Mouse (Mus musculus): ENCODE measurements around the gene Calr. TPM values are rescaled to one million over a fixed set of nuclear protein-coding genes. Genes with fewer than 3 reads are reported as not detected.

The Calr gene
- polyA plus RNA-seq, 1 experiment from 2014 or later, result 747 TPM

GRCm38 (mm10) chr8:84813830-84814229 lies 32.9 kb downstream of the Calr start:
- DNase-seq (ENCODE audit: low spot score, missing footprints), result no peak
- H3K4me1 ChIP-seq (ENCODE audit: control insufficient read depth, insufficient read depth, low read length), result peaks cover 13% of the 10 kb centered on the region
- no peaks in the 10 kb centered on the region for H3K36me3 ChIP-seq (ENCODE audit: control insufficient read depth, insufficient read depth, low read length)
- no peaks in the 10 kb centered on the region for H3K9me3 ChIP-seq (ENCODE audit: control insufficient read depth, low read length)
- WGBS, result 92% methylated on average over 3 of the region's 3 CpGs
- no peak overlapping the region for H3K9ac ChIP-seq (ENCODE audit: low read length)
- H3K4me2 ChIP-seq, result no peak overlapping the region
- no peak overlapping the region for H3K27ac ChIP-seq (ENCODE audit: low read depth, low read length)
- no peak overlapping the region for H3K4me3 ChIP-seq (ENCODE audit: low read depth, low read length)
- H3K27me3 ChIP-seq (ENCODE audit: control insufficient read depth, insufficient read depth, low read length), result peaks cover 33% of the 10 kb centered on the region
- no peak for ATAC-seq (ENCODE audit: low FRiP score)

DNA sequence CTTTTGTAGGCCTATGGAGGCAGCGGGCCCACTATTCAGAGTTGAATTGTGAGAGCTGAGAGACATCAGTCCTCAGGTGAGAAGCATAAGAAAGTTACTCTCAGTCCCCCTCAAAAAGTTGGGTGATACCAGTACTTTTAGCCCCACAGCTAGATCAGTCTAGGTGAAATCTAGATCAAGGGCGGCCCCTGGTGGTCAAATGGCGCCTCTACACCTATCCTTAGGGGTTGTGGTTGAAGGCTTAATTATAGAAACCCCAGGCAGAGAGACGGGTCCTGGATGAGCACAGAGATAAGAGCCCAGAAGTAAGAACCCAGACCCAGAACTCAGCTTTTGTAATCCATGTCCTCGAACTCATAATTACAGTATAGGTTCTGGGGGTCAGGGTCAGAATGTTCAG lies 33.7 kb downstream of the Calr start:
- under 1% methylated on average over 5 of the region's 5 CpGs for WGBS
- DNase-seq (ENCODE audit: low spot score, missing footprints) (peak; percentile 98), ATAC-seq (ENCODE audit: low FRiP score) (no peak)
- Histone ChIP-seq H3K27ac (ENCODE audit: low read depth, low read length) (no peak overlapping the region), H3K9me3 (ENCODE audit: control insufficient read depth, low read length) (no peaks in the 10 kb centered on the region), H3K36me3 (ENCODE audit: control insufficient read depth, insufficient read depth, low read length) (no peaks in the 10 kb centered on the region), H3K9ac (ENCODE audit: low read length) (no peak overlapping the region), H3K27me3 (ENCODE audit: control insufficient read depth, insufficient read depth, low read length) (peaks cover 40% of the 10 kb centered on the region), H3K4me1 (ENCODE audit: control insufficient read depth, insufficient read depth, low read length) (peaks cover 13% of the 10 kb centered on the region), H3K4me3 (ENCODE audit: low read depth, low read length) (no peak overlapping the region), H3K4me2 (no peak overlapping the region)

- Histone ChIP-seq H3K9me3 (ENCODE audit: control insufficient read depth, low read length) (no peaks in the 10 kb centered on the region), H3K27ac (ENCODE audit: low read depth, low read length) (0 out of 2 replicates have a peak overlapping the region, but pooled peaks have one; percentile 8), H3K36me3 (ENCODE audit: control insufficient read depth, insufficient read depth, low read length) (no peaks in the 10 kb centered on the region), H3K4me3 (ENCODE audit: low read depth, low read length) (peak overlapping the region; percentile 2; the same call in 1 of the 2 replicates), H3K27me3 (ENCODE audit: control insufficient read depth, insufficient read depth, low read length) (peaks cover 43% of the 10 kb centered on the region), H3K4me2 (peak overlapping the region; percentile 35), H3K9ac (ENCODE audit: low read length) (0 out of 2 replicates have a peak overlapping the region, but pooled peaks have one; percentile 1), H3K4me1 (ENCODE audit: control insufficient read depth, insufficient read depth, low read length) (peaks cover 13% of the 10 kb centered on the region)
- WGBS, result 9% methylated on average over 10 of the region's 10 CpGs
- DNase-seq (ENCODE audit: low spot score, missing footprints) (peak; percentile 92), ATAC-seq (ENCODE audit: low FRiP score) (peak; percentile 3)
These were observed 35.4 kb downstream of the Calr start for GRCm38 (mm10) chr8:84811303-84811702.

- H3K27me3 ChIP-seq (ENCODE audit: control insufficient read depth, insufficient read depth, low read length), result peaks cover 45% of the 10 kb centered on the region
- H3K4me1 ChIP-seq (ENCODE audit: control insufficient read depth, insufficient read depth, low read length), result peaks cover 13% of the 10 kb centered on the region
These were observed 35.8 kb downstream of the Calr start for GRCm38 (mm10) chr8:84810896-84811295.

GRCm38 (mm10) chr8:84809941-84810280 lies 36.8 kb downstream of the Calr start:
- whole genome bisulfite sequencing, result 79% methylated on average over 5 of the region's 5 CpGs
- Histone ChIP-seq H3K27me3 (ENCODE audit: control insufficient read depth, insufficient read depth, low read length) (peaks cover 53% of the 10 kb centered on the region), H3K9ac (ENCODE audit: low read length) (no peak overlapping the region)

More at GRCm38 (mm10) chr8:84810896-84811295, 35.8 kb downstream of the Calr start:
- ATAC-seq (ENCODE audit: low FRiP score), result peak; percentile 92
- H3K36me3 ChIP-seq (ENCODE audit: control insufficient read depth, insufficient read depth, low read length), result no peaks in the 10 kb centered on the region
- no peaks in the 10 kb centered on the region for H3K9me3 ChIP-seq (ENCODE audit: control insufficient read depth, low read length)
- 0 out of 2 replicates have a peak overlapping the region, but pooled peaks have one; percentile 1 for H3K9ac ChIP-seq (ENCODE audit: low read length)
- WGBS, result 1% methylated on average over 32 of the region's 32 CpGs
- DNase-seq (ENCODE audit: low spot score, missing footprints), result peak; percentile 100
- H3K27ac ChIP-seq (ENCODE audit: low read depth, low read length), result 0 out of 2 replicates have a peak overlapping the region, but pooled peaks have one; percentile 8
- H3K4me2 ChIP-seq, result peak overlapping the region; percentile 35
- H3K4me3 ChIP-seq (ENCODE audit: low read depth, low read length), result peak overlapping the region; percentile 2; the same call in 1 of the 2 replicates

DNA sequence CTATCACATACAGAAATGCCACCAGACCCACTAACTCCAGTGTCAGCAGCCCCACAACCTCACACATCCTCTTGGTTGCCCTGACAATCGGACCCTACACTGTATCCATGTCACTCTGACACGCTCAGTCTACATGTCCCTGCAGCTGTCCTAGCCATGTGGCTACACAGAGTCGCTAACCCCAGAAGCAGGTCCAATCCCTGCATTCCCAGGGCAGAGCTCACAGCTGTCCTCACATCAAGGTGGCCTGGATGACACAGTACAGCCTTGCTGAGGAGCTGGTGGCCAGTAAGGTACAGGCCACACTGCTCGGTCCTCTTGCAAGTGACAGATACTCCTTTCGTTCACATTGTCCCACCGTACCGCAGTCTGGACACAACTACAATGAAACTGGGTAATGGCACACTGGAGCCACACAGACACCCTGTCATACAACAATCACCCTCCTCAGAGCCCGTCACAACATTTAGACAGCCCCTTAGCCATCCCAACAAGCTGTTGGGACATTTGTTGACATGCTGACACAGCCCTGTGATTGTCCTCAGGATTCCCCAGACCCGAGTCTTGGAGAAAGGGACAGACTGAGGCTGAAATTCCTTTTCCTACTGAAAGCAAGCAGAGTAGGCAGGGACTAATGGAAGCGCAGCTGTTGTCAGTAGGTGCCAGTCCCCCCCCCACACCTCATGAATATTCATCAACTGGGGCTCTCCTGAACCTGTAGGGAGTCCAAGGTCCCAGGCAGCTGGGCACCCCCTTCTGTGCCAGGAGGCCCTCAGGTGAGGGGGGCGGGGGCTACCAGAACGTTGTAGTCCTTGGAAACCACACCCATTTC lies 37.4 kb downstream of the Calr start:
- Histone ChIP-seq H3K4me1 (ENCODE audit: control insufficient read depth, insufficient read depth, low read length) (peaks cover 5% of the 10 kb centered on the region), H3K9me3 (ENCODE audit: control insufficient read depth, low read length) (no peaks in the 10 kb centered on the region), H3K27ac (ENCODE audit: low read depth, low read length) (no peak overlapping the region), H3K4me3 (ENCODE audit: low read depth, low read length) (no peak overlapping the region), H3K36me3 (ENCODE audit: control insufficient read depth, insufficient read depth, low read length) (no peaks in the 10 kb centered on the region), H3K4me2 (no peak overlapping the region), H3K9ac (ENCODE audit: low read length) (no peak overlapping the region), H3K27me3 (ENCODE audit: control insufficient read depth, insufficient read depth, low read length) (peaks cover 50% of the 10 kb centered on the region)
- 57% methylated on average over 12 of the region's 12 CpGs for WGBS
- ATAC-seq (ENCODE audit: low FRiP score), result no peak
- DNase-seq (ENCODE audit: low spot score, missing footprints), result peak; percentile 82

More at GRCm38 (mm10) chr8:84809941-84810280, 36.8 kb downstream of the Calr start:
- H3K9me3 ChIP-seq (ENCODE audit: control insufficient read depth, low read length), result no peaks in the 10 kb centered on the region
- no peaks in the 10 kb centered on the region for H3K36me3 ChIP-seq (ENCODE audit: control insufficient read depth, insufficient read depth, low read length)
- DNase-seq (ENCODE audit: low spot score, missing footprints) (peak; percentile 82), ATAC-seq (ENCODE audit: low FRiP score) (no peak)
- H3K4me3 ChIP-seq (ENCODE audit: low read depth, low read length), result no peak overlapping the region
- H3K4me2 ChIP-seq, result no peak overlapping the region
- no peak overlapping the region for H3K27ac ChIP-seq (ENCODE audit: low read depth, low read length)
- peaks cover 10% of the 10 kb centered on the region for H3K4me1 ChIP-seq (ENCODE audit: control insufficient read depth, insufficient read depth, low read length)

DNA sequence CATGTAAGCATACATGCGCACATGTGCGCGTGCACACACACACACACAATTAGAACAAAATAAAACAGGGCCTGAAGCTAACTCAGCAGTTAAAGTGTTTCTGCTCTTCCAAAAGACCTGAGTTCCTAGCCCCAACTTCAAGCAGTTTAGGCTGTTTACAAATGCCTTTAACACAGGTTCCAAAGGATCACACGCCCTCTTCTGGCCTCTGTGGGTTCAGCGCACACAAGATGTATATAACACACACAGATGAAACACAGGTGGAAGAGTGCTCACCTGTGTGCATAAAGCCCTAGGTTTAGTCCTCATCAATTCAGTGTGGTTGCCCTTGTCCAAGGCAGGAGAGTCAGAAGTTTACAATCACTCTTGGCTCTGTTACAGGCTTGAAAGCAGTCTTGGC lies 40.7 kb downstream of the Calr start:
- DNase-seq (ENCODE audit: low spot score, missing footprints) (no peak), ATAC-seq (ENCODE audit: low FRiP score) (no peak)
- Histone ChIP-seq H3K36me3 (ENCODE audit: control insufficient read depth, insufficient read depth, low read length) (no peaks in the 10 kb centered on the region), H3K27ac (ENCODE audit: low read depth, low read length) (no peak overlapping the region), H3K9ac (ENCODE audit: low read length) (no peak overlapping the region), H3K27me3 (ENCODE audit: control insufficient read depth, insufficient read depth, low read length) (peaks cover 61% of the 10 kb centered on the region), H3K9me3 (ENCODE audit: control insufficient read depth, low read length) (no peaks in the 10 kb centered on the region), H3K4me3 (ENCODE audit: low read depth, low read length) (no peak overlapping the region), H3K4me1 (ENCODE audit: control insufficient read depth, insufficient read depth, low read length) (no peaks in the 10 kb centered on the region; the same call in 1 of the 2 replicates), H3K4me2 (no peak overlapping the region)
- 94% methylated on average over 5 of the region's 5 CpGs for WGBS

DNA sequence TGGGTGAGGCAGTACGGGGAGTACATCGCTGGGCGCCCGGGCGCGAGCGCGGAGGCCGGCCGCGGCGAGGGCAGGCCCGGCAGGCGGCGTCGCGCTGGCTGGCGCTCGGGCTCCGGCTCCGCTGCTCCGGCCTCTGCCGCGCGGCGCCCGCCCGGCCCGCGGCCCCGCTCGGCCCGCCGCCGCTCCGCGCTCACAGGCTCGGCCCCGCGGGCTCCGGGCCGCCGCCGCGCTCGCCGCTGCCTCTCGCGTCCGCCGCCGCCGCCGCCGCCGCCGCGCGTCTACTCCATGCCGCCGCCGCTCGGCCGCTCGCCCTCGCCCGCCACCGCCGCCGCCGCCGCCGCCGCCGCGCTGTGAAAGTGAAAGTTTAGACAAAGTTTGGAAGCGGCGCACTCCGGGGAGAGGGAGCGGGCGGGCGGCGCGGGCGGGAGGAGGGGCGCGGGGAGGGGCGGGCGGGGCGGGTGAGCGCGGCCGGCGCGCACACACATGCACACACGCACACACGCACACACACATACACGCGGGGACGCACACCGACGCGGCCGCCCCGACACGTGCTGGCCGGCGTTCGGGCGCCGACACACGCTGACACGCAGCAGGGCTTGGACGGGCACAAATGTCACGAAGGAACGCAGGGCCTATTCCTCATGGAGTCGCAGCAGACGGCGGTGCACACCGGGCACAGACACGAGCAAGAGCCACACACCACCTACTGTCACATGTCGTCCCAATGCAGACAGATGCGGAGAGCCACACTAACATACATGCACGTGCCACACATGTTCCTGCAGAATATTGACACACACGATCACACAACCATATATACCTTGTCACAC lies 46.5 kb downstream of the Calr start, which contains the start of gene Nfix:
Gene Nfix, minus strand, starts transcription at position 346 of the 833 bp plus-strand sequence.
- no peak within 1 kb of the TSS for H3K27ac ChIP-seq (ENCODE audit: low read depth, low read length)

More for the DNA sequence above, 46.5 kb downstream of the Calr start, which contains the start of gene Nfix:
- Histone ChIP-seq H3K9ac (ENCODE audit: low read length) (peak within 1 kb of the TSS; percentile 73), H3K9me3 (ENCODE audit: control insufficient read depth, low read length) (no peaks in the 10 kb centered on the region), H3K27me3 (ENCODE audit: control insufficient read depth, insufficient read depth, low read length) (peaks cover 89% of the 10 kb centered on the region), H3K36me3 (ENCODE audit: control insufficient read depth, insufficient read depth, low read length) (no peaks in the 10 kb centered on the region), H3K4me2 (peak within 1 kb of the TSS; percentile 92), H3K4me3 (ENCODE audit: low read depth, low read length) (peak within 1 kb of the TSS; percentile 68), H3K4me1 (ENCODE audit: control insufficient read depth, insufficient read depth, low read length) (peaks cover 8% of the 10 kb centered on the region)
- ATAC-seq (ENCODE audit: low FRiP score) (peak; percentile 60), DNase-seq (ENCODE audit: low spot score, missing footprints) (peak; percentile 93)
- WGBS, result 2% methylated on average over 68 of the region's 125 CpGs
